ENCODE assay signal across 23 mouse cellular contexts in the genomic region with DNA sequence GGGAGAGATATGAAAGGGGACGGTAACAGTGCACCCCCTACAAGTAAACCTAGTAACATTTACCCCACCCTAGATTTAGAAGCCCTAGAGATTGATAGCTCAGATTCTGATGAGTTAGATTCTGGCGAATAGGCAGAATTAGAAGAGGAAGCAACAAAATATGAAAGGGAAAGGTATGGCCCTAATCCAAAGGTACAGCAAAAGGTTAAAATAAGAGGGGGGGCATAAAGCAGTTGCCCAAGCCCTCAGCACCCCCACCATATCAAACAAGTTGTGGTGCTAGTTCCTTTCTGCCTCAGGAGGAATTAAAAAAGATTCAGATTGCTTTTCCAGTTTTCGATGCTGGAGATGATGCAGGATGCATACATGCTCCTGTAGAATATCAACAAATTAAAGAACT.
DNase-seq lines count a peak whose midpoint lies in the region; ATAC-seq and TF ChIP-seq lines count a peak whose summit lies in the region.
"Had no signal": no experiment of that assay in that cellular context is flagged by ENCODE, and none has a peak within 500 bp of the region (broad histone marks: within the 10 kb centered on the region; RNA-seq: fewer than 3 reads in every experiment).

No protein-coding gene starts in this region.

- H3K27me3 ChIP-seq in megakaryocyte, embryonic 14.5 days (replicated peaks): no peaks in the 10 kb centered on the region
- H3K27me3 ChIP-seq in MEL (ENCODE audit: control insufficient read depth in 1 of 2, insufficient read depth in 2 of 2, low read length in 2 of 2): no peaks in the 10 kb centered on the region
- no peaks in the 10 kb centered on the region for H3K27me3 ChIP-seq in liver, embryonic 13.5 days
- no peaks in the 10 kb centered on the region for H3K27me3 ChIP-seq in embryonic facial prominence, embryonic 10.5 days (replicated peaks; ENCODE audit: low read depth, poor library complexity, severe bottlenecking)
- H3K27me3 ChIP-seq in hindbrain, postnatal 0 days (ENCODE audit: insufficient read depth, low read length): no peaks in the 10 kb centered on the region
- H3K27me3 ChIP-seq: embryonic facial prominence, embryonic 15.5 days; forebrain, embryonic 15.5 days; limb, embryonic 12.5 days had no signal

- no peaks in the 10 kb centered on the region for H3K36me3 ChIP-seq in megakaryocyte, embryonic 14.5 days (replicated peaks; ENCODE audit: low read length)
- peaks cover 0 to 8% of the 10 kb centered on the region in 2 experiments; a peak in 2 of 4 replicates for H3K36me3 ChIP-seq in MEL (ENCODE audit: control insufficient read depth in 1 of 2, insufficient read depth in 2 of 2, low read length in 2 of 2)
- H3K36me3 ChIP-seq in liver, embryonic 13.5 days: no peaks in the 10 kb centered on the region
- H3K36me3 ChIP-seq in embryonic facial prominence, embryonic 10.5 days (replicated peaks): no peaks in the 10 kb centered on the region
- no peaks in the 10 kb centered on the region for H3K36me3 ChIP-seq in hindbrain, postnatal 0 days (ENCODE audit: insufficient read depth, low read length)
- H3K36me3 ChIP-seq: embryonic facial prominence, embryonic 15.5 days; forebrain, embryonic 15.5 days; hindbrain, embryonic 10.5 days; limb, embryonic 12.5 days; midbrain, embryonic 10.5 days had no signal

- peak; percentile 47 for DNase-seq in MEL (ENCODE audit: low read depth, low spot score)
- DNase-seq in liver, embryonic 13.5 days: no peak
- peak; percentile 50 for DNase-seq in naive thymus-derived CD4-positive, alpha-beta T cell, adult 2 months (ENCODE audit: low read depth)
- no peak for DNase-seq in embryonic facial prominence, embryonic 10.5 days (ENCODE audit: low spot score)
- no peak for DNase-seq in kidney, postnatal 25 days
- DNase-seq in hindbrain, postnatal 0 days (ENCODE audit: low spot score): no peak
- DNase-seq: cerebellum, adult 9-10 months; heart, postnatal 10 days; kidney, postnatal 36 days; lung, adult 2 months; lung, postnatal 36 days; right cerebral cortex, postnatal 14 days; thymus, postnatal 25 days had no signal

- H3K4me3 ChIP-seq in megakaryocyte, embryonic 14.5 days (replicated peaks): peak overlapping the region; percentile 92
- H3K4me3 ChIP-seq in MEL (ENCODE audit: control insufficient read depth in 1 of 2, insufficient read depth in 1 of 2, low read depth in 2 of 2, low read length in 2 of 2): peak overlapping the region; percentile 47 to 71
- H3K4me3 ChIP-seq in liver, embryonic 13.5 days (replicated peaks): peak overlapping the region; percentile 59
- H3K4me3 ChIP-seq in embryonic facial prominence, embryonic 10.5 days: no peak overlapping the region
- no peak overlapping the region for H3K4me3 ChIP-seq in hindbrain, postnatal 0 days (ENCODE audit: low read length)
- H3K4me3 ChIP-seq: embryonic facial prominence, embryonic 15.5 days; forebrain, embryonic 15.5 days; hindbrain, embryonic 10.5 days; limb, embryonic 12.5 days; midbrain, embryonic 10.5 days had no signal

- H3K4me2 ChIP-seq in liver, embryonic 13.5 days: peak overlapping the region; percentile 61
- no peak overlapping the region for H3K4me2 ChIP-seq in hindbrain, postnatal 0 days (ENCODE audit: low read depth, low read length)
- H3K4me2 ChIP-seq: embryonic facial prominence, embryonic 15.5 days; forebrain, embryonic 15.5 days; heart, embryonic 11.5 days; limb, embryonic 12.5 days had no signal

- no peaks in the 10 kb centered on the region; the same call in 1 of the 2 replicates for H3K79me2 ChIP-seq in MEL (ENCODE audit: control insufficient read depth, insufficient read depth, low read length, poor library complexity)

- TF ChIP-seq CTCF in MEL (IDR thresholded peaks at IDR 0.05 in 2 of 3, conservative IDR thresholded peaks at IDR 0.05 in 1 of 3; ENCODE audit: control insufficient read depth in 1 of 3, insufficient read depth in 1 of 3, low read depth in 2 of 3, low read length in 3 of 3, poor library complexity in 1 of 3, severe bottlenecking in 1 of 3): no peak
- TF ChIP-seq CTCF in hindbrain, postnatal 0 days (IDR thresholded peaks at IDR 0.05; ENCODE audit: low read depth): no peak

- 40% methylated on average over 3 of the region's 3 CpGs for WGBS in liver, embryonic 13.5 days (ENCODE audit: insufficient replicate concordance)
- 79% methylated on average over 3 of the region's 3 CpGs for WGBS in embryonic facial prominence, embryonic 10.5 days
- 86% methylated on average over 3 of the region's 3 CpGs for whole genome bisulfite sequencing in hindbrain, postnatal 0 days

- no peak for ATAC-seq in megakaryocyte, adult 5-6 weeks (ENCODE audit: poor library complexity, severe bottlenecking)
- no peak for ATAC-seq in liver, embryonic 13.5 days (ENCODE audit: low read depth)
- no peak for ATAC-seq in hindbrain, postnatal 0 days
- ATAC-seq: forebrain, embryonic 15.5 days; hindbrain, embryonic 16.5 days; intestine, postnatal 0 days had no signal

- H3K9me3 ChIP-seq in megakaryocyte, embryonic 14.5 days: peaks cover 29% of the 10 kb centered on the region
- H3K9me3 ChIP-seq in MEL (replicated peaks; ENCODE audit: insufficient read depth, low read length): peaks cover 5% of the 10 kb centered on the region; the same call in 1 of the 2 replicates
- H3K9me3 ChIP-seq in liver, embryonic 13.5 days (replicated peaks): peaks cover 20% of the 10 kb centered on the region
- peaks cover 93% of the 10 kb centered on the region for H3K9me3 ChIP-seq in embryonic facial prominence, embryonic 10.5 days
- H3K9me3 ChIP-seq in hindbrain, postnatal 0 days (ENCODE audit: low read length): peaks cover 36% of the 10 kb centered on the region

- TF ChIP-seq POLR2A in MEL (IDR thresholded peaks at IDR 0.05; ENCODE audit: control insufficient read depth in 1 of 2, insufficient read depth in 1 of 2, low read depth in 1 of 2, low read length in 2 of 2, poor library complexity in 1 of 2): no peak

- peaks cover 8% of the 10 kb centered on the region; the same call in 1 of the 2 replicates for H3K4me1 ChIP-seq in megakaryocyte, embryonic 14.5 days
- H3K4me1 ChIP-seq in MEL (ENCODE audit: control insufficient read depth in 1 of 2, insufficient read depth in 2 of 2, low read length in 2 of 2): peaks cover 0 to 5% of the 10 kb centered on the region in 2 experiments; a peak in 2 of 4 replicates
- H3K4me1 ChIP-seq in liver, embryonic 13.5 days (replicated peaks): no peaks in the 10 kb centered on the region
- no peaks in the 10 kb centered on the region for H3K4me1 ChIP-seq in embryonic facial prominence, embryonic 10.5 days
- no peaks in the 10 kb centered on the region for H3K4me1 ChIP-seq in hindbrain, postnatal 0 days (ENCODE audit: insufficient read depth, low read length)
- H3K4me1 ChIP-seq: embryonic facial prominence, embryonic 15.5 days; forebrain, embryonic 15.5 days; hindbrain, embryonic 10.5 days; limb, embryonic 12.5 days; midbrain, embryonic 10.5 days had no signal

- no peak for TF ChIP-seq RAD21 in MEL (IDR thresholded peaks at IDR 0.05; ENCODE audit: low read depth, low read length)

- H3K9ac ChIP-seq in MEL (ENCODE audit: control insufficient read depth, low read depth, low read length, poor library complexity, severe bottlenecking): peak overlapping the region; percentile 61; the same call in 1 of the 2 replicates
- H3K9ac ChIP-seq in liver, embryonic 13.5 days: no peak overlapping the region
- H3K9ac ChIP-seq in hindbrain, postnatal 0 days (replicated peaks; ENCODE audit: low read length): no peak overlapping the region
- H3K9ac ChIP-seq: embryonic facial prominence, embryonic 15.5 days; forebrain, embryonic 15.5 days; limb, embryonic 12.5 days had no signal

- peak overlapping the region; percentile 98 for H3K27ac ChIP-seq in MEL (ENCODE audit: control insufficient read depth, low read depth, low read length)
- no peak overlapping the region for H3K27ac ChIP-seq in liver, embryonic 13.5 days
- H3K27ac ChIP-seq in embryonic facial prominence, embryonic 10.5 days (replicated peaks): no peak overlapping the region
- H3K27ac ChIP-seq in hindbrain, postnatal 0 days: no peak overlapping the region
- H3K27ac ChIP-seq: embryonic facial prominence, embryonic 15.5 days; forebrain, embryonic 15.5 days; hindbrain, embryonic 10.5 days; limb, embryonic 12.5 days; midbrain, embryonic 10.5 days had no signal

- TF ChIP-seq EP300 in MEL (IDR thresholded peaks at IDR 0.05; ENCODE audit: low read depth in 1 of 2, low read length in 2 of 2): no peak

TF ChIP-seq in MEL, 35 proteins besides CTCF, POLR2A, EP300 and RAD21:
- TF ChIP-seq ETS1 (IDR thresholded peaks at IDR 0.05; ENCODE audit: low read depth, low read length) (0 out of 2 replicates have a peak, but pooled peaks have one; percentile 10), MYB (IDR thresholded peaks at IDR 0.05; ENCODE audit: low read depth, low read length) (no peak), MAX (IDR thresholded peaks at IDR 0.05; ENCODE audit: low read length) (no peak), MXI1 (IDR thresholded peaks at IDR 0.05; ENCODE audit: low read depth, low read length) (no peak)

Comparison
In these comparisons a context has a peak if more than half of its experiments do, and no peak if none do; other contexts are left out.
1. H3K4me3 ChIP-seq: peak in megakaryocyte, embryonic 14.5 days (single experiment), MEL (2 of 2) and liver, embryonic 13.5 days (single experiment); none in embryonic facial prominence, embryonic 10.5 days (single experiment) and hindbrain, postnatal 0 days (single experiment).
2. DNase-seq: peak in MEL (single experiment) and naive thymus-derived CD4-positive, alpha-beta T cell, adult 2 months (single experiment); none in liver, embryonic 13.5 days (single experiment), embryonic facial prominence, embryonic 10.5 days (single experiment), kidney, postnatal 25 days (0 of 2) and hindbrain, postnatal 0 days (single experiment).